Mouse (Mus musculus) neural tube, embryonic 12.5 days (tissue): ENCODE data around the gene Ddit4. TPM values are rescaled to one million over a fixed set of nuclear protein-coding genes. Genes with fewer than 3 reads are reported as not detected.

Experiments
- ATAC-seq: fragments of 200-750 bp; cut with Nextera tagmentation; 2 replicates; pipeline ENCODE4 v1.8.0; 2017; ENCODE audit warnings: low read depth, mild to moderate bottlenecking, moderate TSS enrichment, moderate library complexity; ENCODE audit not compliant: low FRiP score
- H3K27ac ChIP-seq: fragments of 300-500 bp; sonication (generic); 2 replicates; pipeline ENCODE4 v1.5.1; 2016
- H3K27me3 ChIP-seq: fragments of 300-500 bp; sonication (generic); replicated peaks from 2 replicates; pipeline ENCODE4 v1.6.1; 2016; ENCODE audit warnings: mild to moderate bottlenecking
- H3K36me3 ChIP-seq: fragments of 300-500 bp; sonication (generic); 2 replicates; pipeline ENCODE4 v1.6.1; 2016; ENCODE audit warnings: mild to moderate bottlenecking
- H3K4me1 ChIP-seq: fragments of 300-500 bp; sonication (generic); 2 replicates; pipeline ENCODE4 v1.6.1; 2016
- H3K4me2 ChIP-seq: fragments of 300-500 bp; sonication (generic); replicated peaks from 2 replicates; pipeline ENCODE4 v1.6.1; 2016; ENCODE audit warnings: mild to moderate bottlenecking
- H3K4me3 ChIP-seq: fragments of 300-500 bp; sonication (generic); 2 replicates; pipeline ENCODE4 v1.5.1; 2016
- H3K9ac ChIP-seq: fragments of 300-500 bp; sonication (generic); 2 replicates; pipeline ENCODE4 v1.6.1; 2016; ENCODE audit warnings: mild to moderate bottlenecking
- H3K9me3 ChIP-seq: fragments of 300-500 bp; sonication (generic); 2 replicates; pipeline ENCODE4 v1.6.1; 2016; ENCODE audit warnings: mild to moderate bottlenecking
- WGBS: fragments of 180-500 bp; shearing (Covaris S2); methylation state at CpG from one replicate; pipeline ENCODE4 v1.1.7; 2016; 5-methylcytosine and 5-hydroxymethylcytosine counted together
- polyA plus RNA-seq: library from polyadenylated mRNA; unstranded; fragments of >200 nt; fragmentation: Nextera tagmentation; extraction: Ambion mirVana; gene quantifications from 2 replicates; pipeline ENCODE4 v1.2.1, GENCODE M21; 2016

Gene Ddit4
- polyA plus RNA-seq, 1 experiment from 2014 or later: 78.9 TPM

- Histone ChIP-seq H3K27ac (no peak overlapping the region), H3K27me3 (no peaks in the 10 kb centered on the region), H3K9ac (no peak overlapping the region), H3K4me3 (no peak overlapping the region), H3K4me1 (peaks cover 44% of the 10 kb centered on the region), H3K4me2 (no peak overlapping the region), H3K9me3 (no peaks in the 10 kb centered on the region), H3K36me3 (no peaks in the 10 kb centered on the region)
- no peak for ATAC-seq
- WGBS: 53% methylated on average over 7 of the region's 7 CpGs
These were observed 43.8 kb downstream of the Ddit4 start for GRCm38 (mm10) chr10:59907695-59908299.

DNA sequence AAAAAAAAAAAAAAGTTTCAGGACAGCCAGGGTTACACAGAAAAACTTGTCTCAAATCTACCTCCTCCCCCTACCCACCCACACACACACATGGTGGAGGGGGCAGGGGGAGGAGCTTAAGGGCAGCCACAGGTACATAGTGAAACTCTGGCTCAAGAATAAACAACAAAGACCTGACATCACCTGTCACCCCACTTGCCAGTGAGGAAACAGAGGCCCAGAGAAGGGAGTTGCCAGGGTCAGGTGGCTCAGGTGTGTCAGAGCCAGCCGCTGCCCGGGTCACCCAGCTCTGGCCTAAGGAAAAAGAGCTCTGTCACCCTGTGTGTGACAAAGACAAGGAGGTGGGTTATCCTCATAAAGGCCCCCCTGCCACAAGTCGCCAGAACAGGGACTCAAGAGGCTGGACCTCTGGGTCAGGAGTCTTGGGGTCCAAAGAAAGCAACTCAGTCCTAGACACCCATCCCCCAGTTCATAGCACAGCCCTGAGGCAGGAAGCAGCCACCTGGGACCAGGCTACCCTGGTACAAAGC lies 44.5 kb downstream of the Ddit4 start:
- Histone ChIP-seq H3K4me3 (no peak overlapping the region), H3K27ac (no peak overlapping the region), H3K4me1 (peaks cover 49% of the 10 kb centered on the region), H3K9ac (no peak overlapping the region), H3K36me3 (no peaks in the 10 kb centered on the region), H3K27me3 (no peaks in the 10 kb centered on the region), H3K9me3 (no peaks in the 10 kb centered on the region), H3K4me2 (no peak overlapping the region)
- WGBS: 78% methylated on average over 3 of the region's 3 CpGs
- no peak for ATAC-seq

DNA sequence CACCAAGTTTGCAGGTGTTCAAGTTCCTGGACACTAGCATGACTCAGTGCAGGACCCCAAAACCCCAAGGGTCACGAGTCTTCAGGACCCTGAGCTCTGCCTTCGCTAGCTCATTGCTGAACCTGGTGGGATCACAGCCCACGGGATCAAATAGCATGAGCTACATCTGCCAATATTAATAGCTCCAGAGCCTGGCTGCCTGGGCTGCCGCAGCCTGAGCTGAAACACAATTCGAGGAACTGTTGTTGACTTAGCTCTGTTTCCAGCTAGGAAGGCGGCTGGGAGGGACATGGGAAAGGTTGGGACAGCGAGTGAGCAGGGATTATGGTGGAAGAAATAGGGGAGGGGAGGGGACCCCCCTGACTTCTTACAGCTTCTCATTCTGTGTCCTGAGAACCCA lies 48.5 kb downstream of the Ddit4 start:
- Histone ChIP-seq H3K9ac (no peak overlapping the region), H3K36me3 (0 out of 2 replicates have a peak, but pooled peaks cover 3% of the 10 kb centered on the region), H3K4me1 (peaks cover 62% of the 10 kb centered on the region), H3K4me2 (no peak overlapping the region), H3K9me3 (no peaks in the 10 kb centered on the region), H3K4me3 (no peak overlapping the region), H3K27ac (no peak overlapping the region; the same call in 1 of the 2 replicates), H3K27me3 (no peaks in the 10 kb centered on the region)
- ATAC-seq: no peak
- 59% methylated on average over 7 of the region's 7 CpGs for WGBS

DNA sequence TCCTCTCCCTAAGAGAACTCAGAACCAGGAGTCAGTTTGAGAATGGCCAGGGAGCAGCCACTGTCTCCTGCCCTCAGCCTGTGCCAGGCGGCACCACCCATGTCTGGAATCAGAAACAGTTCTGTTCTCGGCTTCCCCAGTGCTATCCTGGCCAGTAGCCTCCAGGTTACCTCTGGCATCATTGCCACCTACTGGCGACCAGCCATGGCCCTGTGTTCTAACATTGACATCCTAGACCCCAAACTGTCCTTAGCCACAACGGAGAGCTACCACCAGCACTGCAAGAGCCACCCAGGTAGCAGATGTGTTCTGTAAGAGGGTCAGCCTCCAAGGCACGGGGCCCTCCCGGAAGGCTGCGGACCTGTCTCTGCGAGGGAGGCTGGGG lies 49.0 kb downstream of the Ddit4 start:
- H3K4me1 ChIP-seq: peaks cover 61% of the 10 kb centered on the region
- H3K36me3 ChIP-seq: 0 out of 2 replicates have a peak, but pooled peaks cover 3% of the 10 kb centered on the region
- H3K27me3 ChIP-seq: no peaks in the 10 kb centered on the region
- H3K27ac ChIP-seq: no peak overlapping the region
- H3K4me3 ChIP-seq: no peak overlapping the region
- H3K9me3 ChIP-seq: no peaks in the 10 kb centered on the region
- H3K9ac ChIP-seq: no peak overlapping the region
- WGBS: 70% methylated on average over 8 of the region's 8 CpGs
- ATAC-seq: no peak
- no peak overlapping the region for H3K4me2 ChIP-seq

DNA sequence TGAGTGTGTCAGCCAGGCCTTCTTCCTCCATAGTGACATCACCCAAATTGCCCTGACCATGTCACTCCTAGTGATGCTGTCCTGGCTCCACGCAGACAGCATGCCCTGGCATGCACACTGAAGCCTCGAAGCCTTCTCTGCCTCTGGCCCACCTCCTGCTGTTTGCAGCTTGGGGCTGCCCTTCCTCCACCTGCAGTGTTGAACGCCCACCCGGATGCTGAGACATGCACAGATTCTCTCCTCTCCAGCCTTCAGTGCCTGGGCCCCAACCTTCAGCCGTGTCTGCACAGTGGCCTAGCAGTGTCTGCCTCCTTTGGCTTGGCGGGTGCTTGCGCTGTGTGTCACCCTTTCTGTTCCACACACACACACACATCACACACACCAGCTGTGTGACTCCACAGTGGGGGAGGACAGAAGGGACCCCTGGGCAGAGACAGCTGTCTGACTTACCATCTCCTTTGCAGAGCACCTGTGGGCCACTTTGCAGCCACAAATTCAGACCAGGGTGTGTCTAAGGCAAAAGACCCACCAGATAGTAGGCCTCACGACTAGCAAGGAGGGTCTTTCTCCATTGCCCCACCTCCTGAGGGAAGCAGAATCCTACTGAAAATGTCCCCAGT lies 49.5 kb downstream of the Ddit4 start:
- no peaks in the 10 kb centered on the region for H3K27me3 ChIP-seq
- no peak overlapping the region for H3K9ac ChIP-seq
- no peak for ATAC-seq
- no peak overlapping the region for H3K27ac ChIP-seq
- peaks cover 61% of the 10 kb centered on the region for H3K4me1 ChIP-seq
- H3K9me3 ChIP-seq: no peaks in the 10 kb centered on the region
- no peak overlapping the region for H3K4me3 ChIP-seq
- H3K36me3 ChIP-seq: 0 out of 2 replicates have a peak, but pooled peaks cover 3% of the 10 kb centered on the region
- H3K4me2 ChIP-seq: no peak overlapping the region
- WGBS: 71% methylated on average over 8 of the region's 8 CpGs

GRCm38 (mm10) chr10:59901463-59901862 lies 50.2 kb downstream of the Ddit4 start:
- Histone ChIP-seq H3K9me3 (no peaks in the 10 kb centered on the region), H3K27me3 (no peaks in the 10 kb centered on the region), H3K4me1 (peaks cover 67% of the 10 kb centered on the region), H3K9ac (no peak overlapping the region), H3K27ac (no peak overlapping the region), H3K4me2 (no peak overlapping the region), H3K36me3 (peaks cover 8% of the 10 kb centered on the region), H3K4me3 (no peak overlapping the region)
- WGBS: 89% methylated on average over 1 of the region's 1 CpGs
- no peak for ATAC-seq

GRCm38 (mm10) chr10:59900939-59901338 lies 50.7 kb downstream of the Ddit4 start:
- no peaks in the 10 kb centered on the region for H3K27me3 ChIP-seq
- no peaks in the 10 kb centered on the region for H3K9me3 ChIP-seq
- H3K4me3 ChIP-seq: no peak overlapping the region
- peaks cover 72% of the 10 kb centered on the region for H3K4me1 ChIP-seq
- peaks cover 13% of the 10 kb centered on the region for H3K36me3 ChIP-seq
- no peak overlapping the region for H3K27ac ChIP-seq
- H3K4me2 ChIP-seq: no peak overlapping the region
- no peak overlapping the region for H3K9ac ChIP-seq
- no peak for ATAC-seq
- WGBS: 61% methylated on average over 4 of the region's 4 CpGs

DNA sequence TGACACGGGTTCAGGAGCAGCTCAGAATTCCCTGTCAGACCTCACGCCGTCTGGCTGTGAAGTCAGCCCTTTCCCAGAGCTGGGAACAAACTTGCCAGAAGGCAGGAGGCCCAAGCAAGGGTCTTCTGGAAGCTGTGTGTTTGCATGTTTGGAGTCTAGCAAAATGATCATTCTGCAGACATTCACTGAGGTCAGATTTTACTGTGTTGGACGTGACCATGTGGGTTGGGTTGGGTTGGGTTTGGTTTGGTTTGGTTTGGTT lies 51.5 kb downstream of the Ddit4 start:
- Histone ChIP-seq H3K9me3 (no peaks in the 10 kb centered on the region), H3K4me1 (peaks cover 74% of the 10 kb centered on the region), H3K4me3 (no peak overlapping the region), H3K27ac (peak overlapping the region; percentile 98), H3K36me3 (peaks cover 21% of the 10 kb centered on the region), H3K9ac (0 out of 2 replicates have a peak overlapping the region, but pooled peaks have one; percentile 1), H3K27me3 (no peaks in the 10 kb centered on the region; the same call in 1 of the 2 replicates), H3K4me2 (peak overlapping the region; percentile 49)
- 45% methylated on average over 4 of the region's 4 CpGs for WGBS
- no peak for ATAC-seq

Other genes with a start within 250 kb of the Ddit4 start
- gene Micu1, start 249.4 kb downstream of the Ddit4 start, polyA plus RNA-seq: 75.6 and 76.9 TPM in 2 replicates
- 20.3 and 23.6 TPM in 2 replicates for gene Dnajb12, start 72.3 kb downstream of the Ddit4 start, polyA plus RNA-seq
- 36.8 and 37.0 TPM in 2 replicates for gene Ascc1, start 51.0 kb upstream of the Ddit4 start, polyA plus RNA-seq
- 116 and 122 TPM in 2 replicates for gene Anapc16, start 51.3 kb upstream of the Ddit4 start, polyA plus RNA-seq
- gene Spock2, start 154.4 kb upstream of the Ddit4 start, polyA plus RNA-seq: 68.8 and 74.6 TPM in 2 replicates